Mouse (Mus musculus) heart, embryonic 12.5 days (tissue): ENCODE data around the gene Bcr. TPM values are rescaled to one million over a fixed set of nuclear protein-coding genes. Genes with fewer than 3 reads are reported as not detected.

Experiments used
- ATAC-seq: fragments of 200-750 bp; cut with Nextera tagmentation; 2 replicates; pipeline ENCODE4 v1.8.0; 2017; ENCODE audit warnings: moderate TSS enrichment, moderate library complexity; ENCODE audit not compliant: insufficient number of reproducible peaks, low FRiP score
- H3K27ac ChIP-seq: fragments of 300-500 bp; sonication (generic); 2 replicates; pipeline ENCODE4 v1.5.1; 2016; ENCODE audit warnings: mild to moderate bottlenecking, moderate library complexity; ENCODE audit not compliant: poor library complexity, severe bottlenecking
- H3K27me3 ChIP-seq: fragments of 300-500 bp; sonication (generic); replicated peaks from 2 replicates; pipeline ENCODE4 v1.6.1; 2016; ENCODE audit warnings: mild to moderate bottlenecking, moderate library complexity
- H3K36me3 ChIP-seq: fragments of 300-500 bp; sonication (generic); 2 replicates; pipeline ENCODE4 v1.6.1; 2016; ENCODE audit warnings: mild to moderate bottlenecking, moderate library complexity
- H3K4me1 ChIP-seq: fragments of 300-500 bp; sonication (generic); replicated peaks from 2 replicates; pipeline ENCODE4 v1.6.1; 2016; ENCODE audit warnings: mild to moderate bottlenecking
- H3K4me2 ChIP-seq: fragments of 300-500 bp; sonication (generic); 2 replicates; pipeline ENCODE4 v1.6.1; 2016; ENCODE audit warnings: mild to moderate bottlenecking, moderate library complexity
- H3K4me3 ChIP-seq: fragments of 300-500 bp; sonication (generic); 2 replicates; pipeline ENCODE4 v1.5.1; 2016; ENCODE audit warnings: mild to moderate bottlenecking
- H3K9ac ChIP-seq: fragments of 300-500 bp; sonication (generic); 2 replicates; pipeline ENCODE4 v1.6.1; 2016; ENCODE audit warnings: mild to moderate bottlenecking, moderate library complexity
- H3K9me3 ChIP-seq: fragments of 300-500 bp; sonication (generic); replicated peaks from 2 replicates; pipeline ENCODE4 v1.6.1; 2016; ENCODE audit warnings: mild to moderate bottlenecking, moderate library complexity
- WGBS: fragments of 180-500 bp; shearing (Covaris S2); methylation state at CpG from one replicate; pipeline ENCODE4 v1.1.7; 2016; 5-methylcytosine and 5-hydroxymethylcytosine counted together
- polyA plus RNA-seq: library from polyadenylated mRNA; unstranded; fragments of >200 nt; fragmentation: Nextera tagmentation; extraction: Ambion mirVana; gene quantifications from 2 replicates; pipeline ENCODE4 v1.2.1, GENCODE M21; 2016

Bcr gene
- polyA plus RNA-seq, 1 experiment from 2014 or later: 21.9 TPM

GRCm38 (mm10) chr10:75056255-75056654, 4.1 kb upstream of the Bcr start:
- Histone ChIP-seq H3K27me3 (peaks cover 4% of the 10 kb centered on the region), H3K4me2 (no peak overlapping the region), H3K4me3 (no peak overlapping the region), H3K9me3 (no peaks in the 10 kb centered on the region), H3K4me1 (peaks cover 33% of the 10 kb centered on the region), H3K36me3 (no peaks in the 10 kb centered on the region), H3K9ac (no peak overlapping the region), H3K27ac (no peak overlapping the region)
- WGBS: 22% methylated on average over 4 of the region's 4 CpGs
- ATAC-seq: no peak

- Histone ChIP-seq H3K36me3 (no peaks in the 10 kb centered on the region), H3K4me1 (peaks cover 52% of the 10 kb centered on the region), H3K4me3 (no peak overlapping the region), H3K27ac (no peak overlapping the region), H3K4me2 (no peak overlapping the region), H3K9me3 (no peaks in the 10 kb centered on the region), H3K9ac (no peak overlapping the region), H3K27me3 (peaks cover 14% of the 10 kb centered on the region)
- ATAC-seq: no peak
- whole genome bisulfite sequencing: 78% methylated on average over 8 of the region's 8 CpGs
These were observed 2.1 kb upstream of the Bcr start for GRCm38 (mm10) chr10:75058336-75058735.

GRCm38 (mm10) chr10:75058761-75059395, 1.5 kb upstream of the Bcr start:
- Histone ChIP-seq H3K27ac (no peak overlapping the region), H3K4me2 (peak overlapping the region; percentile 90; the same call in 1 of the 2 replicates), H3K4me1 (peaks cover 53% of the 10 kb centered on the region), H3K36me3 (no peaks in the 10 kb centered on the region), H3K27me3 (peaks cover 14% of the 10 kb centered on the region), H3K9ac (no peak overlapping the region), H3K4me3 (no peak overlapping the region), H3K9me3 (no peaks in the 10 kb centered on the region)
- no peak for ATAC-seq
- 45% methylated on average over 9 of the region's 9 CpGs for WGBS

GRCm38 (mm10) chr10:75059396-75059795, 996 bp upstream of the Bcr start:
- WGBS: 1% methylated on average over 11 of the region's 11 CpGs
- H3K36me3 ChIP-seq: 0 out of 2 replicates have a peak, but pooled peaks cover 2% of the 10 kb centered on the region
- H3K27me3 ChIP-seq: peaks cover 14% of the 10 kb centered on the region
- no peak overlapping the region for H3K9ac ChIP-seq
- peaks cover 54% of the 10 kb centered on the region for H3K4me1 ChIP-seq
- no peak overlapping the region for H3K27ac ChIP-seq
- no peaks in the 10 kb centered on the region for H3K9me3 ChIP-seq
- H3K4me3 ChIP-seq: peak overlapping the region; percentile 95
- peak overlapping the region; percentile 90 for H3K4me2 ChIP-seq
- peak; percentile 47; the same call in 1 of the 2 replicates for ATAC-seq

GRCm38 (mm10) chr10:75060843-75061235, 447 bp downstream of the Bcr start:
- H3K4me2 ChIP-seq: peak overlapping the region; percentile 90
- H3K36me3 ChIP-seq: peaks cover 15% of the 10 kb centered on the region; the same call in 1 of the 2 replicates
- peaks cover 57% of the 10 kb centered on the region for H3K4me1 ChIP-seq
- peaks cover 14% of the 10 kb centered on the region for H3K27me3 ChIP-seq
- under 1% methylated on average over 47 of the region's 48 CpGs for WGBS
- H3K4me3 ChIP-seq: peak overlapping the region; percentile 95
- H3K9ac ChIP-seq: peak overlapping the region; percentile 92
- no peak for ATAC-seq
- peak overlapping the region; percentile 58; the same call in 1 of the 2 replicates for H3K27ac ChIP-seq
- no peaks in the 10 kb centered on the region for H3K9me3 ChIP-seq

GRCm38 (mm10) chr10:75061341-75062188, 1.2 kb downstream of the Bcr start:
- Histone ChIP-seq H3K36me3 (peaks cover 16% of the 10 kb centered on the region; the same call in 1 of the 2 replicates), H3K27me3 (peaks cover 14% of the 10 kb centered on the region), H3K9ac (peak overlapping the region; percentile 92), H3K4me1 (peaks cover 59% of the 10 kb centered on the region), H3K4me2 (peak overlapping the region; percentile 90), H3K9me3 (no peaks in the 10 kb centered on the region), H3K4me3 (peak overlapping the region; percentile 95), H3K27ac (no peak overlapping the region)
- no peak for ATAC-seq
- 2% methylated on average over 71 of the region's 71 CpGs for WGBS

- H3K4me1 ChIP-seq: peaks cover 59% of the 10 kb centered on the region
- ATAC-seq: no peak
- H3K9ac ChIP-seq: peak overlapping the region; percentile 92
- peak overlapping the region; percentile 95 for H3K4me3 ChIP-seq
- peak overlapping the region; percentile 90 for H3K4me2 ChIP-seq
- no peak overlapping the region for H3K27ac ChIP-seq
- peaks cover 16% of the 10 kb centered on the region; the same call in 1 of the 2 replicates for H3K36me3 ChIP-seq
- peaks cover 12% of the 10 kb centered on the region for H3K27me3 ChIP-seq
- H3K9me3 ChIP-seq: no peaks in the 10 kb centered on the region
- 15% methylated on average over 6 of the region's 6 CpGs for WGBS
These were observed 1.8 kb downstream of the Bcr start for GRCm38 (mm10) chr10:75062189-75062561.

- H3K9ac ChIP-seq: peak overlapping the region; percentile 92; the same call in 1 of the 2 replicates
- ATAC-seq: no peak
These were observed 2.2 kb downstream of the Bcr start for GRCm38 (mm10) chr10:75062621-75063020.

GRCm38 (mm10) chr10:75063301-75063965, 3.0 kb downstream of the Bcr start:
- Histone ChIP-seq H3K4me1 (peaks cover 71% of the 10 kb centered on the region), H3K4me2 (peak overlapping the region; percentile 90), H3K27me3 (peaks cover 10% of the 10 kb centered on the region), H3K36me3 (peaks cover 16% of the 10 kb centered on the region; the same call in 1 of the 2 replicates), H3K27ac (no peak overlapping the region), H3K9me3 (no peaks in the 10 kb centered on the region), H3K9ac (peak overlapping the region; percentile 46; the same call in 1 of the 2 replicates), H3K4me3 (peak overlapping the region; percentile 95)
- 41% methylated on average over 12 of the region's 12 CpGs for WGBS
- ATAC-seq: no peak

More at GRCm38 (mm10) chr10:75062621-75063020, 2.2 kb downstream of the Bcr start:
- peak overlapping the region; percentile 90 for H3K4me2 ChIP-seq
- H3K27me3 ChIP-seq: peaks cover 10% of the 10 kb centered on the region
- H3K36me3 ChIP-seq: peaks cover 16% of the 10 kb centered on the region; the same call in 1 of the 2 replicates
- peaks cover 63% of the 10 kb centered on the region for H3K4me1 ChIP-seq
- H3K4me3 ChIP-seq: peak overlapping the region; percentile 95
- H3K27ac ChIP-seq: no peak overlapping the region
- H3K9me3 ChIP-seq: no peaks in the 10 kb centered on the region
- WGBS: 50% methylated on average over 6 of the region's 6 CpGs

GRCm38 (mm10) chr10:75065691-75066090, 5.3 kb downstream of the Bcr start:
- peaks cover 10% of the 10 kb centered on the region for H3K27me3 ChIP-seq
- no peak overlapping the region for H3K4me3 ChIP-seq
- H3K36me3 ChIP-seq: peaks cover 16% of the 10 kb centered on the region; the same call in 1 of the 2 replicates
- no peak overlapping the region for H3K27ac ChIP-seq
- no peaks in the 10 kb centered on the region for H3K9me3 ChIP-seq
- H3K4me2 ChIP-seq: no peak overlapping the region
- peaks cover 81% of the 10 kb centered on the region for H3K4me1 ChIP-seq
- 69% methylated on average over 6 of the region's 6 CpGs for WGBS
- no peak overlapping the region for H3K9ac ChIP-seq
- ATAC-seq: no peak

- no peak for ATAC-seq
- no peak overlapping the region for H3K4me3 ChIP-seq
- H3K9ac ChIP-seq: no peak overlapping the region
- H3K27me3 ChIP-seq: peaks cover 2% of the 10 kb centered on the region
- no peak overlapping the region for H3K4me2 ChIP-seq
- H3K36me3 ChIP-seq: peaks cover 16% of the 10 kb centered on the region; the same call in 1 of the 2 replicates
- H3K9me3 ChIP-seq: no peaks in the 10 kb centered on the region
- no peak overlapping the region for H3K27ac ChIP-seq
- H3K4me1 ChIP-seq: peaks cover 81% of the 10 kb centered on the region
These were observed 7.1 kb downstream of the Bcr start for GRCm38 (mm10) chr10:75067446-75067845.
